In the genomic region with DNA sequence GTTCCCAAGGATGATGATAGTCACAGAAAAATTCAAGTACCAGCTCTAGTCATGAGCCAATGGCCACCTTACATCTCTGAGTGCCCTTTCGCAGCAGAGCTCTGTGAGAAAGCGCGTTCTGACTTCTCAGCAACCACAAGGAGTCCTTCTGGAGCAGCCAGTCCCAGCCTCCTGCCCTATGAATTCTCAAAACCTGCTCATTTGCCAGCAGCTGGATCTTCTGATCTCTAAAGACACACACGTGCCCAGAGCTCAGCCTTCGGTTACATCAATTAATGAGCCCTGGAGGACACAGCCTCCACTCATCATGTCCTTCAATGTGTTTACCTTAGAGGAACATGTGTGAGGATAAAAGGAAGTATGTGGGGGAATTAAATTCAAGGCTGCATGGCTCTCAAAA, we compare ENCODE assay signal across 22 mouse cellular contexts.
"Had no signal": no experiment of that assay in that cellular context is flagged by ENCODE, and none has a peak within 500 bp of the region (broad histone marks: within the 10 kb centered on the region; RNA-seq: fewer than 3 reads in every experiment).

No protein-coding gene starts in this region.

- H3K9me3 ChIP-seq: limb, embryonic 12.5 days; limb, embryonic 15.5 days; neural tube, embryonic 13.5 days; stomach, embryonic 15.5 days had no signal

- H3K4me1 ChIP-seq: limb, embryonic 15.5 days had no signal

- H3K27me3 ChIP-seq: limb, embryonic 12.5 days; limb, embryonic 15.5 days; neural tube, embryonic 13.5 days; stomach, embryonic 15.5 days had no signal

- H3K4me2 ChIP-seq: limb, embryonic 12.5 days; limb, embryonic 15.5 days; liver, embryonic 11.5 days; lung, embryonic 14.5 days; neural tube, embryonic 13.5 days; stomach, embryonic 15.5 days had no signal

- DNase-seq: kidney, adult 8-10 months; kidney, postnatal 10 days; kidney, postnatal 36 days; layer of hippocampus, postnatal 36 days; left cerebral cortex, postnatal 4 days; liver, postnatal 0 days; lung, embryonic 14.5 days; retina, postnatal 1 day; right cerebral cortex, postnatal 25 days; spleen, adult 18-20 months; thymus, postnatal 36 days had no signal

- H3K27ac ChIP-seq: left cerebral cortex, adult 2 months; limb, embryonic 12.5 days; limb, embryonic 15.5 days; liver, embryonic 14.5 days; macrophage; neural tube, embryonic 13.5 days; stomach, embryonic 15.5 days had no signal

- H3K36me3 ChIP-seq: limb, embryonic 12.5 days; limb, embryonic 15.5 days; neural tube, embryonic 13.5 days; stomach, embryonic 15.5 days had no signal

- H3K9ac ChIP-seq: limb, embryonic 12.5 days; limb, embryonic 15.5 days; liver, embryonic 14.5 days; liver, postnatal 0 days; lung, embryonic 14.5 days; neural tube, embryonic 13.5 days; stomach, embryonic 15.5 days had no signal

- ATAC-seq: intestine, postnatal 0 days; liver, postnatal 0 days; lung, postnatal 0 days had no signal

- H3K4me3 ChIP-seq: left cerebral cortex, adult 2 months; limb, embryonic 12.5 days; limb, embryonic 15.5 days; myocyte; neural tube, embryonic 13.5 days; stomach, embryonic 15.5 days had no signal
